Mouse (Mus musculus): ENCODE measurements around the gene 4930539E08Rik.

- no peak for TF ChIP-seq TAL1 (IDR thresholded peaks at IDR 0.05; ENCODE audit: low read length)
- no peak for TF ChIP-seq GATA1 (IDR thresholded peaks at IDR 0.05; ENCODE audit: low read length)
Observed at GRCm38 (mm10) chr17:28872322-28872721, 42.8 kb downstream of the 4930539E08Rik start.
